Mouse (Mus musculus) spleen, adult 2 months (tissue): ENCODE results near the gene Adgra3. TPM values are rescaled to one million over a fixed set of nuclear protein-coding genes. Genes with fewer than 3 reads are reported as not detected.

ENCODE experiments used
- DNase-seq, 2 experiments: peaks; one replicate each; pipeline versions ENCODE4 v3.0.0 to v3.0.0-alpha.2; 2012 to 2021; ENCODE audit warnings: low spot score in 2 of 2, low read depth in 1 of 2
- H3K27ac ChIP-seq: fragments of 200-500 bp; 2 replicates; pipeline ENCODE4 v1.5.1; 2012; ENCODE audit warnings: low read length, inconsistent platforms; ENCODE audit not compliant: insufficient read depth
- H3K27me3 ChIP-seq: fragments of 200-500 bp; 2 replicates; pipeline ENCODE4 v1.6.1; 2012; ENCODE audit warnings: mild to moderate bottlenecking, moderate library complexity, low read length, inconsistent platforms; ENCODE audit not compliant: control insufficient read depth, insufficient read depth
- H3K36me3 ChIP-seq: fragments of 200-500 bp; 2 replicates; pipeline ENCODE4 v1.6.1; 2012; ENCODE audit warnings: mild to moderate bottlenecking, low read length, inconsistent platforms; ENCODE audit not compliant: control insufficient read depth, insufficient read depth
- H3K4me1 ChIP-seq: fragments of 200-500 bp; 2 replicates; pipeline ENCODE4 v1.6.1; 2011; ENCODE audit warnings: inconsistent platforms; ENCODE audit not compliant: control insufficient read depth, insufficient read depth, insufficient read length
- H3K4me3 ChIP-seq: fragments of 200-500 bp; 2 replicates; pipeline ENCODE4 v1.5.1; 2011; ENCODE audit warnings: mild to moderate bottlenecking, inconsistent platforms; ENCODE audit not compliant: insufficient read depth, insufficient read length; ENCODE audit errors: extremely low read depth
- CTCF ChIP-seq: fragments of 200-500 bp; IDR thresholded peaks from 2 replicates; pipeline ENCODE4 v1.5.1; 2011; ENCODE audit warnings: mild to moderate bottlenecking, inconsistent platforms; ENCODE audit not compliant: insufficient read depth, insufficient read length, insufficient replicate concordance; ENCODE audit errors: extremely low read depth
- POLR2A ChIP-seq: fragments of 200-500 bp; IDR thresholded peaks from 2 replicates; pipeline ENCODE4 v1.6.1; 2011; ENCODE audit warnings: low read depth, low read length, inconsistent platforms
- WGBS: fragments of 180-500 bp; shearing (Covaris S2); methylation state at CpG from one replicate; pipeline ENCODE4 v1.1.7; 2018; 5-methylcytosine and 5-hydroxymethylcytosine counted together
- polyA plus RNA-seq: library from polyadenylated mRNA; depleted of rRNA; stranded (reverse); fragments of >200 nt; gene quantifications from 2 replicates; pipeline ENCODE4 v1.2.3, GENCODE M21; 2012; rRNA removed

Gene Adgra3
- 5.8 and 9.2 TPM in 2 replicates for polyA plus RNA-seq

- no peak for TF ChIP-seq CTCF
- TF ChIP-seq POLR2A, result no peak
- no peak within 1 kb of the TSS; the same call in 1 of the 2 replicates for H3K27ac ChIP-seq
- DNase-seq, result peak in 1 of 2 experiments; percentile 22
- H3K4me1 ChIP-seq, result peaks cover 3% of the 10 kb centered on the region
- peak within 1 kb of the TSS; percentile 57 for H3K4me3 ChIP-seq
- WGBS, result 2% methylated on average over 106 of the region's 113 CpGs
- H3K36me3 ChIP-seq, result no peaks in the 10 kb centered on the region
- H3K27me3 ChIP-seq, result peaks cover 12% of the 10 kb centered on the region
Measured at GRCm38 (mm10) chr5:50058421-50059286, at the start of gene Adgra3. Gene Adgra3, minus strand, starts transcription at chr5:50059006.

DNA sequence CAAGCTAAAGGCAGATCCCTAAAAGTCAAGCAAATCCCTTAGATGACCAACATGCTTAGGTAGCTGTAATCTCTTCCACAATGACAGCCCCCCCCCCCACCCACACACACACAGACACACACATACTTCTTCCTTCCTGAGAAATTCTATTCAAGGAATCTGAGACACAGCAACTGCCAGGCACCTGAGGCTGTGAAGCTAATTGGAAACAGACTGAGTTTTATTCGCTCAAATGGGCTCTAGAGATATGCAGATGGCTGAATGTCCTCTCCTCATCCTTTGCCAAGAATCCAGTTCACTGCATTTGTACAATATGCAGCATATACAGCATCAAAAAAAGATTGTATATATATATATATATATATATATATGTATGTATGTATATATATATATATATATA, 24.6 kb upstream of the Adgra3 start:
- Histone ChIP-seq H3K27ac (no peak overlapping the region), H3K4me1 (no peaks in the 10 kb centered on the region), H3K27me3 (no peaks in the 10 kb centered on the region), H3K36me3 (no peaks in the 10 kb centered on the region), H3K4me3 (no peak overlapping the region)
- TF ChIP-seq CTCF, result no peak
- TF ChIP-seq POLR2A, result no peak
- 75% methylated on average over 1 of the region's 1 CpGs for WGBS
- DNase-seq, result no peak

DNA sequence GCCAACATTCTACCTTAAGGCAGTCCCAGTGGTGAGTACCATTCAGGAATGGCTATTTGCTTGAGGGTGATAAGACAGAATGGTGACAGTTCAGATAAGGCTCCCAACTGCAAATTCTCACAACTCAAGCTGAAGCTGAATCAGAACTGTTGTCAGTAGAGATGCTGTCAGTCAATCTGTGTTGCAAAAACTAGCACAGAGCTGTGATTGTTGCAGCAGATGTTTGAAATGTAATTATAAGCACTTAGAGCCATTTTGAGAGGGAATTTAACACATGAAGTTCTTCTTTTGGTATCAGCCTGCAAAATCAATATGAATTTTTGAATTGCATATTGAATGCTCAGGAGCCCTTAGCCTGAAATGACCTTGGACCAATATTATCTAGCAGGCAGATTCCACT, 15.4 kb upstream of the Adgra3 start:
- no peaks in the 10 kb centered on the region for H3K4me1 ChIP-seq
- no peaks in the 10 kb centered on the region for H3K27me3 ChIP-seq
- no peaks in the 10 kb centered on the region for H3K36me3 ChIP-seq
- no peak overlapping the region for H3K4me3 ChIP-seq
- no peak for DNase-seq
- no peak overlapping the region for H3K27ac ChIP-seq
- TF ChIP-seq CTCF, result no peak
- no peak for TF ChIP-seq POLR2A

- H3K36me3 ChIP-seq, result no peaks in the 10 kb centered on the region
- no peak for DNase-seq
- no peak overlapping the region for H3K4me3 ChIP-seq
- H3K27me3 ChIP-seq, result no peaks in the 10 kb centered on the region
- no peak overlapping the region for H3K27ac ChIP-seq
- no peak for TF ChIP-seq POLR2A
- WGBS, result 76% methylated on average over 3 of the region's 3 CpGs
- H3K4me1 ChIP-seq, result no peaks in the 10 kb centered on the region
Measured at GRCm38 (mm10) chr5:50064236-50064635, 5.4 kb upstream of the Adgra3 start.

DNA sequence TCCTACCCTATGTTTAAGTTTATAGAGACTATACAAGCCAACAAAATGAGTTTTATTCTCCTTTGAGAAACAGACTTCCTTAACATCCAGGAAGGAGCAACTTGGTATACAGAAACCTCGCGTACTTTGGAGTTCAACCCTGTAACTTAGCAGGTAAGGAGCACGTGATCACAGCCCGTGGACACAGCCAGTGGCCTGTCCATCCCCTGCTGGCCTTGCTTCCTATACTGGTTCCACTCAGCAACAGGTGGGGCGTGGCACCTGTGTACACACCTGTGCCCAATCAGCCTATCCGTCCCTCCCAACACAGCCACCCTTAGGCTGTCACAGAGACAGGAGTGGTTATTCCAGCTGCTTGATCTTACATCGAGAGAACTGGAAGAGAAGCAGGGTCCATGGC, 780 bp upstream of the Adgra3 start:
- 83% methylated on average over 7 of the region's 7 CpGs for whole genome bisulfite sequencing
- TF ChIP-seq CTCF (no peak), POLR2A (no peak)
- H3K27ac ChIP-seq, result no peak overlapping the region
- peaks cover 3% of the 10 kb centered on the region for H3K4me1 ChIP-seq
- peaks cover 12% of the 10 kb centered on the region for H3K27me3 ChIP-seq
- H3K4me3 ChIP-seq, result no peak overlapping the region
- DNase-seq, result no peak
- H3K36me3 ChIP-seq, result no peaks in the 10 kb centered on the region

DNA sequence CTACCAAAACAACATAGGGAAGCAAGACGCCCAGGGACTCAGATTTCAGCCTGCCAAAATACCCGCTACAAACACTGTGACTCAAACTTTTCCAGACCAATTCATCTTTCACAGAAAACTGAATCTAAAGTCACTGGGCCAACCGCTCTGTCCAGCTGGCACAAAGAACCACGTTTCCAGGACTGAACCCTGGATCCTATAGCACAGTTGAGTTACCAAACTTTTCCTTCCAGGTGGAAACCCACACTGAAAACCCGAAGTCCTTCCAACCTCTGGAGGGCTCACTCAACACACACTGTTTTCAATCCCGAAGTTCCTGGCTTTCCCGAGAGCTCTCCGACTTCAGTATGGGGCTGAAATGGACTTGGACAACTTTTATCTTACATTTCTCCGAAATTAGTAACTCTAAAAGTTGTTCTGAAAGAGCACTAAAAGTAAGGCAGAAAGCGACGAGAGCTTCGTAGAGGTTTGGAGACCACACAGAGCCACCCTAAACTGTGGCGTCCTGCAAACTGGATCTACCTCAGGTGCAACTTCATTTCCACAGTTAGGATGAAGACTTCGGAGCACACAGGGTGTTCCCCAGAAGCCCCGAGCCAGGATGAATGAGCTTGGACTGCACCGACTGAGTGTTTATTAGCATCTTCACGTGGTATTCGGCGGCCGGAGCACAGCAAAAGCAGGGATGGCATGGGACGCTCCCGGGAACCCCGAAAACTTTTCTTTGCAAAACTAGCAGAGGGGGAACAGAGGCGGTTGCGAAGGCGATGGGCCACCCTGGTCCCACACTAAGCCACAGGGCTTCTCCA, 990 bp downstream of the Adgra3 start:
- 18% methylated on average over 26 of the region's 26 CpGs for WGBS
- peaks cover 12% of the 10 kb centered on the region for H3K27me3 ChIP-seq
- peak overlapping the region; percentile 57 for H3K4me3 ChIP-seq
- no peak overlapping the region for H3K27ac ChIP-seq
- H3K4me1 ChIP-seq, result peaks cover 3% of the 10 kb centered on the region
- no peaks in the 10 kb centered on the region for H3K36me3 ChIP-seq
- no peak for DNase-seq
- TF ChIP-seq POLR2A (no peak), CTCF (no peak)
